Mouse (Mus musculus): ENCODE measurements around the gene Izumo1r.

DNA sequence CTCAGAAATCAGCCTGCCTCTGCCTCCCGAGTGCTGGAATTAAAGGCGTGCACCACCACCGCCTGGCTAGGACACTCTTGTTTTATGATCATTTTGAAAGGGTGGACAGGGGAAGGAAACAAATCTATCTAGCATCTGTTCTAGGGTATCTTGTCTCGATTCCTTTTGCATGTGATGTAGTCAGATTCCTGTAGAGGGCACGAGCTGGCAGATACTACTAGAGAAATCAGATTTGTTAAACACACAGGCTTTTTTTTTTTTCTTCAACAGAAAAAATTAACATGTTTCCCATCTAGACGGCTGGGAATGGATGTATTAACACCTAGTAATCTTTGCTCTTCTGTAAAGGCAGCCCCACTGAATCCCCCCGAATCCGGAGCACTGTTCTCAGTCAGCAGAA is 27.5 kb upstream of the Izumo1r start:
- TF ChIP-seq POLR2A (IDR thresholded peaks at IDR 0.05; ENCODE audit: borderline replicate concordance, insufficient read depth, low read length), result no peak
- no peak for TF ChIP-seq CTCF (IDR thresholded peaks at IDR 0.05; ENCODE audit: borderline replicate concordance, insufficient read depth, low read depth, low read length)
